Mouse (Mus musculus) midbrain, embryonic 15.5 days (tissue): Measurements from ENCODE around the gene Gm20937. TPM values are rescaled to one million over a fixed set of nuclear protein-coding genes. Genes with fewer than 3 reads are reported as not detected.
"Not testable (repeated sequence)": the region's sequence is repeated elsewhere in the genome, so short reads cannot be mapped to it uniquely, and the experiment has no call there.

Source experiments
- ATAC-seq: fragments of 200-750 bp; cut with Nextera tagmentation; replicated peaks from 2 replicates; pipeline ENCODE4 v1.8.0; 2017; ENCODE audit warnings: moderate TSS enrichment
- H3K27ac ChIP-seq: fragments of 300-500 bp; sonication (generic); 2 replicates; pipeline ENCODE4 v1.5.1; 2015; ENCODE audit warnings: mild to moderate bottlenecking, inconsistent platforms
- H3K27me3 ChIP-seq: fragments of 300-500 bp; sonication (generic); replicated peaks from 2 replicates; pipeline ENCODE4 v1.6.1; 2015; ENCODE audit warnings: inconsistent platforms
- H3K36me3 ChIP-seq: fragments of 300-500 bp; sonication (generic); replicated peaks from 2 replicates; pipeline ENCODE4 v1.6.1; 2015; ENCODE audit warnings: inconsistent platforms
- H3K4me1 ChIP-seq: fragments of 300-500 bp; sonication (generic); 2 replicates; pipeline ENCODE4 v1.6.1; 2015; ENCODE audit warnings: inconsistent platforms
- H3K4me2 ChIP-seq: fragments of 300-500 bp; sonication (generic); 2 replicates; pipeline ENCODE4 v1.6.1; 2015; ENCODE audit warnings: inconsistent platforms, mild to moderate bottlenecking, moderate library complexity
- H3K4me3 ChIP-seq: fragments of 300-500 bp; sonication (generic); 2 replicates; pipeline ENCODE4 v1.5.1; 2015; ENCODE audit warnings: mild to moderate bottlenecking, inconsistent platforms
- H3K9ac ChIP-seq: fragments of 300-500 bp; sonication (generic); 2 replicates; pipeline ENCODE4 v1.6.1; 2015; ENCODE audit warnings: mild to moderate bottlenecking, inconsistent platforms
- H3K9me3 ChIP-seq: fragments of 300-500 bp; sonication (generic); 2 replicates; pipeline ENCODE4 v1.6.1; 2016; ENCODE audit warnings: inconsistent platforms
- WGBS: fragments of 180-500 bp; shearing (Covaris S2); methylation state at CpG from one replicate; pipeline ENCODE4 v1.1.7; 2015; ENCODE audit warnings: mixed read lengths; 5-methylcytosine and 5-hydroxymethylcytosine counted together
- polyA plus RNA-seq: library from polyadenylated mRNA; unstranded; fragments of >200 nt; fragmentation: Nextera tagmentation; extraction: Ambion mirVana; gene quantifications from 2 replicates; pipeline ENCODE4 v1.2.1, GENCODE M21; 2015

Gm20937 gene
- polyA plus RNA-seq, result not detected in 2 replicates

- H3K9ac ChIP-seq, H3K9me3 ChIP-seq, H3K4me1 ChIP-seq, H3K36me3 ChIP-seq, H3K27ac ChIP-seq, H3K4me2 ChIP-seq, H3K27me3 ChIP-seq, ATAC-seq, H3K4me3 ChIP-seq: not testable (repeated sequence)
- no CpG with 5 or more reads among the region's 6 CpGs for WGBS
Measured at GRCm38 (mm10) chrY:68294798-68295197, at the start of gene Gm20937. Gm20937 (minus strand) TSS chrY:68294898.

Other genes starting within 250 kb of the Gm20937 start
- not detected in 2 replicates for gene Gm20816, start 243.1 kb upstream of the Gm20937 start, polyA plus RNA-seq